In genomic region chr17:79527391-79527790, GRCm38 (mm10) we compare ENCODE assay signal across 30 mouse cellular contexts.
DNase-seq lines count a peak whose midpoint lies in the region; ATAC-seq and TF ChIP-seq lines count a peak whose summit lies in the region.
"Had no signal": no experiment of that assay in that cellular context is flagged by ENCODE, and none has a peak within 500 bp of the region (broad histone marks: within the 10 kb centered on the region; RNA-seq: fewer than 3 reads in every experiment).

No protein-coding gene starts in this region.

- 71% methylated on average over 3 of the region's 3 CpGs for WGBS in limb, embryonic 14.5 days

- no peaks in the 10 kb centered on the region for H3K27me3 ChIP-seq in limb, embryonic 14.5 days (ENCODE audit: control insufficient read depth, insufficient read depth, low read length)
- H3K27me3 ChIP-seq: embryonic facial prominence, embryonic 13.5 days; forebrain, embryonic 13.5 days; heart, embryonic 13.5 days had no signal

- no peak overlapping the region for H3K4me3 ChIP-seq in limb, embryonic 14.5 days (replicated peaks; ENCODE audit: low read length)
- H3K4me3 ChIP-seq: embryonic facial prominence, embryonic 10.5 days; embryonic facial prominence, embryonic 13.5 days; forebrain, embryonic 10.5 days; forebrain, embryonic 13.5 days; heart, adult 2 months; heart, embryonic 10.5 days; heart, embryonic 13.5 days had no signal

- no peak overlapping the region for H3K9ac ChIP-seq in limb, embryonic 14.5 days (ENCODE audit: low read depth, low read length, severe bottlenecking)
- H3K9ac ChIP-seq: embryonic facial prominence, embryonic 13.5 days; forebrain, embryonic 13.5 days; heart, embryonic 13.5 days; hindbrain, embryonic 14.5 days had no signal

- TF ChIP-seq POLR2A in limb, embryonic 14.5 days (IDR thresholded peaks at IDR 0.05; ENCODE audit: borderline replicate concordance, extremely low read depth, insufficient read depth, insufficient read length): no peak

- no peaks in the 10 kb centered on the region for H3K4me1 ChIP-seq in limb, embryonic 14.5 days (ENCODE audit: control insufficient read depth, insufficient read depth, low read length)
- H3K4me1 ChIP-seq: embryonic facial prominence, embryonic 13.5 days; forebrain, embryonic 10.5 days; forebrain, embryonic 13.5 days; heart, embryonic 10.5 days; heart, embryonic 13.5 days had no signal

- H3K9me3 ChIP-seq in limb, embryonic 14.5 days (ENCODE audit: control insufficient read depth, low read length): no peaks in the 10 kb centered on the region
- H3K9me3 ChIP-seq: embryonic facial prominence, embryonic 10.5 days; embryonic facial prominence, embryonic 13.5 days; forebrain, embryonic 10.5 days; forebrain, embryonic 13.5 days; heart, embryonic 10.5 days; heart, embryonic 13.5 days had no signal

- DNase-seq in 3T3-L1 (ENCODE audit: low read depth, low spot score): peak; percentile 67
- peak; percentile 87 for DNase-seq in NIH3T3 (ENCODE audit: low read depth)
- DNase-seq in limb, embryonic 14.5 days (ENCODE audit: low spot score): peak; percentile 50
- no peak for DNase-seq in layer of hippocampus, adult 11-12 months (ENCODE audit: low spot score)
- DNase-seq in layer of hippocampus, postnatal 10 days (ENCODE audit: low spot score in 2 of 2): no peak
- DNase-seq in layer of hippocampus, adult 9-10 months (ENCODE audit: low spot score): no peak
- DNase-seq: adrenal gland, adult 8-10 months; adrenal gland, postnatal 36 days; B cell, adult 2 months; cerebellum, adult 18-20 months; cerebellum, adult 9-11 months; cerebellum, postnatal 36 days; embryo, embryonic 11 days; gastrocnemius, postnatal 10 days; gastrocnemius, postnatal 36 days; heart, adult 2 months; heart, postnatal 14 days; heart, postnatal 4 days had no signal

- no peak overlapping the region for H3K27ac ChIP-seq in limb, embryonic 14.5 days (replicated peaks; ENCODE audit: low read depth, low read length)
- H3K27ac ChIP-seq: embryonic facial prominence, embryonic 10.5 days; embryonic facial prominence, embryonic 13.5 days; forebrain, embryonic 10.5 days; forebrain, embryonic 13.5 days; heart, adult 2 months; heart, embryonic 10.5 days; heart, embryonic 13.5 days; hindbrain, embryonic 14.5 days; hindbrain, postnatal 0 days had no signal

- H3K4me2 ChIP-seq in limb, embryonic 14.5 days (replicated peaks; ENCODE audit: low read depth, low read length, severe bottlenecking): no peak overlapping the region
- H3K4me2 ChIP-seq: embryonic facial prominence, embryonic 13.5 days; forebrain, embryonic 13.5 days; heart, embryonic 13.5 days; hindbrain, embryonic 14.5 days had no signal

- no peak for ATAC-seq in limb, embryonic 14.5 days (ENCODE audit: low FRiP score, low read depth)
- ATAC-seq: activated CD4-positive, CD25-positive, alpha-beta regulatory T cell, adult 4 months; CD4-positive, CD25-positive, alpha-beta regulatory T cell, adult 4 months; forebrain, embryonic 13.5 days; forebrain, embryonic 16.5 days; hindbrain, postnatal 0 days; inflammation-experienced regulatory T-cells, adult 6 months had no signal

- no peaks in the 10 kb centered on the region for H3K36me3 ChIP-seq in limb, embryonic 14.5 days (ENCODE audit: control insufficient read depth, insufficient read depth, low read length)
- H3K36me3 ChIP-seq: embryonic facial prominence, embryonic 10.5 days; embryonic facial prominence, embryonic 13.5 days; forebrain, embryonic 10.5 days; heart, embryonic 10.5 days; heart, embryonic 13.5 days had no signal

Comparison
In these comparisons a context has a peak if more than half of its experiments do, and no peak if none do; other contexts are left out.
1. DNase-seq: peak in 3T3-L1 (single experiment), NIH3T3 (single experiment) and limb, embryonic 14.5 days (single experiment); none in layer of hippocampus, adult 11-12 months (single experiment), layer of hippocampus, postnatal 10 days (0 of 2) and layer of hippocampus, adult 9-10 months (single experiment).